Mouse (Mus musculus) liver, postnatal 0 days (tissue): ENCODE data around the gene Cenpt.

Source experiments
- CTCF ChIP-seq: sonication (generic); IDR thresholded peaks from 2 replicates; pipeline ENCODE4 v1.5.1; 2016; ENCODE audit warnings: antibody characterized with exemption, low read depth
- EP300 ChIP-seq: IDR thresholded peaks from 2 replicates; pipeline ENCODE4 v1.6.1; 2016; ENCODE audit warnings: antibody characterized with exemption, low read depth, mild to moderate bottlenecking

GRCm38 (mm10) chr8:105850611-105851010, 2.5 kb downstream of the Cenpt start:
- TF ChIP-seq EP300 (no peak), CTCF (no peak)
